Mouse (Mus musculus) adrenal gland (tissue): ENCODE results near the gene Rnf213.

Experiments used
- intact Hi-C: fragments of 180-260 bp; cut with DNase I; formaldehyde crosslinking; loops from one replicate; pipeline ENCODE4 v1.15.1; 2025

The Rnf213 gene

DNA sequence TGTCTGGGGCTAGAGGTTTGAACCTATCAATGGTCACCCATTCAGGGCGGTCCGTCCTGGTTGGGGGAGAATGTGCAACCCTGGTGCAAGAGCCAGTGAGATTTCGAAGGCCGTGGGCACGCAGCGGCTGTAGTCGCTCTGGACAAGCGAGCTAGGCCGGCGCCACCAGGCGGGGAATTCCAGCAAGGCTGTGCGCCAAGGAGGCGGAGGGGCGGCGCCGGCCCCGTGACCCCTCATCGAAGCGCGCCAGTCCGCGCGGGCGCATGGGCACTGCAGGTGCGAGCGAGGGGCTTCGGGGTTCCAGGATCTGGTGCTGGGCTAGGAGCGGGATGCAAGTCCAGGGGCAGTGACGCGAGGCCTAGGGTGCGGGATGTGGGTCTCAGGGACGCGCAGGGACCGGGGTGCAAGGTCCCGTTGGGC, 3.0 kb upstream of the Rnf213 start:
- intact Hi-C loops: loop anchor here (5.0 kb wide), 1 partner anchor 33 kb away; the partner anchor contains the start of genes Sgsh and Slc26a11

DNA sequence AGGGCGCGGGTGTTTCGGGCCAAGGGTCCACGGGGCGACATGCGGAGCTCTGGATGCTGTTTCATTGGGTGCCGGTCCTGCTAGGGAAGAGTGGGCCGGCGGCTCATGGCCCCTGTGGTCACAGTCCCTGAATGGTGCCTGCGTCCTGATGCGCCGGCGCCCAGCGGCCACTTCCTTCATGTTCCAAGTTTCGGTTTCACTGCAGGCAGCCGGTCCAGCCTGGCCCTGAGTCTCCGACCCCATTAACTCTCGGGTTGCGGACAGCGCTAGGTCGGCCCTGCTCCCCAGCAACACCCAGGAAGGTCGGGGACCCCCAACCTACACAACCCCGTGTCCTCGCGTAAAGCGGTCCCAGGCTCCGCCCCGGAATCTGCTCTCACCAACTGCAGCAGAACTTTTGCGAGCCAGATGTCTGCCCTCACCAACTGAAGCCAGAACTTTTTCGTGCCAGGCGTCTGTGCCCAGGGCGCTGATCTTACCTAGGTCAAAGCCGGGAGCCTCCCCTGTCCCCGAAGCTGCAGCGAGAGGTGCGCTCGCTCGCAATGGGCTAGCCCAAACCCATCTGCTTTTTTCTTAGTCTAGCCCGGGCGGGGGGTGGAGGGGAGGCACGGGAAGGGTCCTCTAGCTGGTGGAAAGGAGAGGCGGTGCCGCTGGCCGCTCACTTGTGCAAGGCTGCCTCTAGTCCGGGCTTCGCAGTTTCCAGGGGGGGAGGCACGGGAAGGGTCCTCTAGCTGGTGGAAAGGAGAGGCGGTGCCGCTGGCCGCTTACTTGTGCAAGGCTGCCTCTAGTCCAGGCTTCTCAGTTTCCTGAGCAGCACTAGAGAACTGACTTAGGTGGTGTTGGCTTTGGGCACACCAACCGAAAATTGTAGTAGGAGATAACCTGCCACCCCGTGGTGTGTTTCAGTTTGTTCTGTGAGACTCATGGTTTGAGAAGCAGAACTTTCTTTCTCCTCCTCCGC, 2.3 kb upstream of the Rnf213 start:
- intact Hi-C loops: loop anchor here (5.0 kb wide), 1 partner anchor 33 kb away; the partner anchor contains the start of genes Sgsh and Slc26a11

DNA sequence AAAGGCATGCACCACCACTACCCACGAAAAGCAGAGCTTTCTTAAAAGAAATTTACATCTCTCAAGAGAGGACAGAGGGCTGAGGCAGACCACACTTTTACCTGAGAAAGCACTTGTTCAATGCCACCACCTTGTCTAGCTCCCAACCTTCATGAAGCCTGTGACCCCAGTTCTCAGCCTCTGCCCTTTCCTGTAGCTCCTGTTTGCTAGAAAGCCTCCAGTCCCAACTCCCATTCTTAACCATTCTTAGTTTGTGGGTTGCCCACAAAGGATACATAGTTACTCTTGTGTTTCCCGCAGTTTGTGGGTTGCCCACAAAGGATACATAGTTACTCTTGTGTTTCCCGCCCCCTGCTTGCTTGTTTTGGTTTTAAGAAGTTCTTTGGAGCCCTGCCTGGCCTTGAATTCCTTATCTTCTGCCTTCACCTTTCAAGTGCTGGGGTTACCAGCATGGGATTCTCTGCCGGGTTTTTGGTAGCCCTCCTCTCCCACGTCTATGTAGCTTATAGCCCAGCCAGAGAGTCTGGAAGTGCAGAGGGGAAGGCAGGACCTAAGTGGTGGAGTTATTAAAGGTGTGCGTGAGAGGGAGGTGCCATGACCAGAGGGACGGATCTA, 1.4 kb upstream of the Rnf213 start:
- intact Hi-C loops: loop anchor here (5.0 kb wide), 1 partner anchor 34 kb away; the partner anchor contains the start of genes Sgsh and Slc26a11

DNA sequence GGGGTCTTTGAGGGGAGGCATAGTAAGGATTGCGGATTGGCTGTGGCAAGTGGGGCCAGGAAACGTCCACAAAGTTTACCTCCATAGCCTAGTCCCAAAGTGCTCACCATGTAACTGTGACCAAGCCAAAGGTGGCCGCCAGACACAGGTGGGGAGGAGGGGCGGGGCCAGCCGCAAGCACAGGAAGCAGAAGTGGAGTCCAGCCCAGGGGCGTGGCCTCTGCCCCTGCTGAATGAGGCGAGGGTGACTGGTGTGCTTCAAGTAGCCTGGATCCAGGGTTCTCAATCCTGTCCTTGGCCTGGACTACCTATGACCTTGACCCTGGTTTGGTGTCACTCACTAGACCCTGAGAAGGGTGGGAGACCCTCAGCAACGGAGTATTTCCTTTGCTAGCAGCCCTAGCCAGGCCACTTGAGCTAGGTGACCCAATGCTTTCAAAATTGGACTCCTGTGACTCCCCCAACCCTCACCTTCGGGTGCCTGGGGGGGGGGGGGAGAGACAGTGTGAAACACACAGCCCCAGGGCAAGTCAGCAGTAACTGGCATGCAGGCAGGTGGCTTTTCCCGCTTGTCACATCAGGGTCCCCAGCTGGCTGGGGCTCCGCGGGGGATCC, 792 bp upstream of the Rnf213 start:
- intact Hi-C loops: loop anchor here (5.0 kb wide), 1 partner anchor 35 kb away; the partner anchor contains the start of genes Sgsh and Slc26a11

DNA sequence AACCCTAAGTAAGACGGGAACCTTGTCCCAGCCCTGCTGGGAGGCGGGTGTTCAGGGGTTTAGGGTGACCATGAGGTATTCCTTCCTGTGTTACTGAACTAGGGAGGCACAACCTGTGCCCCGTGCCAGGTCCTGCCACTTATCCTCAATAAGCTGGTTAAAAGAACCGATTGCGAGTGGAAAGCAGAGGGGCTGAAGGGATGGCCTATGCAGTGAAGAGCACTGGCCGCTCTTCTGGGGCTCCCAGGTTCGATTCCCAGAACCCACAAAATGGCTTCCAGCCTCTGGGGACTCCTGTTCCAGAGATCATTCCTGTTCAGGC, 544 bp downstream of the Rnf213 start:
- intact Hi-C loops: loop anchor here (5.0 kb wide), 1 partner anchor 36 kb away; the partner anchor contains the start of genes Sgsh and Slc26a11

DNA sequence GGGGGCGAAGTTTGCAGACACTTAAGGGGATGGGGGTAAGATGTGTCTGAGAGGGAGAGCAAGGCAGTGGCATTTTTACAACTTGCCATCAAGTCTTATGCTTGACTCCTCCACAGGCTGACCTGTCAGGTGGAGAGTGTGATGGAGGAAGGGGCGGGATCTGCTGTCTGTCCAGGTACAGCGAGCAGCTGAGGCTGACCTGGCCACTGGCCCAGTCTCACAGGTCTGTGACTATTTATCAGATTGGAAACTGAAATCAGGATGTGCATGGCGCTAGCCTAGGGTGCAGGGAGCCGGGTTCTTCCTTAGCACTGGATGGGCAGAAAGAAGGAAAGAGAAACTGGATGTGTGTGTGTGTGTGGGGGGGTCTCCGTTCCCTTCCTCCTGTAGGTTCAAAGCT, 1.3 kb downstream of the Rnf213 start:
- intact Hi-C loops: loop anchor here (5.0 kb wide), 1 partner anchor 37 kb away; the partner anchor contains the start of genes Sgsh and Slc26a11

DNA sequence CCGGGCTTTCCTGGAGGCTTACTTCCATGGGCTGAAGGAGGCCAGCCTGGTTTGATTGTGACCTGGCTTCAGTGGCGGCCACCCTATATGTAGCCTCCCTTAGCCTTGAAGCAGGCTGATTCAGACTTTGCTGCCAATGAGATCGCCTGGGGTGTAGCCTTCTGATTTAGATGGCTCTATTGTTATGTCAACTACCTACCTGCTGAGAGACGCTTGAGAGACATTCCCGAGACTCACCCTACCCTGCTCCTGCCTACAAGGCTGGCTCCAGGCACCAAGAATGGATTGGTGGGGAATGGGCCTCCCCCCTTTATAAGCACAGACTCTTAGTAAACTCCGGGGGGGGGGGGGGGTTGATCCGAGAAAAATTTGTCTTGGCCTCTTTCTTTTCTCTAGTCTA, 2.5 kb downstream of the Rnf213 start:
- intact Hi-C loops: no loop called here

DNA sequence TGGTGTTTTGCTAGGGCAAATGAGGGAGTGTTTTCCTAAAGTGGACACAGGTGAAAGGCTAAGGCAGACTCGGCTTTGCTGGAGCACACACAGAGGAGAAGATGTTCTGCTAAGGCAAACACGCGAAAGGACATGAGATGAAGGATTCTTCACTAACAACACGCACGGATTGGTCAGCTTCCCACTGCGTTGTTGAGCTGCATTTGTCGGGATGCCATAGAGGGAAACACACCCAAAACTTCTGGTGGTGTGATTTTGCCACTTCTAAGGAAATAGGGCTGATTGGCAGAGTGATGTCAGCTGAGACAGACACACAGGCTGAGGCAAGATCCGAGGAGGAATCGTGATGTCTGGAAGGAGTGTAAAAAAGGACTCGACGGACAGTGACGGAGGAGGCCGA, 3.0 kb downstream of the Rnf213 start:
- intact Hi-C loops: no loop called here

DNA sequence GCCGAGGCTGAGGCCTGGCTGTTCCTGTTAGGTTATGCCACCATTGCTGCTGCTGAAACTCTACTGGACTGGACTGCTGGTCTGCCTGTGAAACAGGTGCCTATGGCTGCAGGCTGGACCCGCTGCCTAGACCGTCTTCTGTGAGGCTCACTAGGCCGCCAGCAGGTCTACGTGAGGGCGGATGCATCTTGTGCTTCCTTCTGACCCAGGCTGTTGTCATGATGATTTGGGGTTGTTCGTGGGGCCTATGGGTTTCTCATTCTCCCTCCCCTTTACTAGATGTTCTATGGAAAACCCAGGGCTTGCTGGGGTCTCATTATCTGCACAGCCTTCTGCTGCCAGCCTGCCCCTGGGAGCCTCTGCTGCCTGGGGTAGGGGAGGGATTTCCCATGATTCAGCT, 3.6 kb downstream of the Rnf213 start:
- intact Hi-C loops: no loop called here

DNA sequence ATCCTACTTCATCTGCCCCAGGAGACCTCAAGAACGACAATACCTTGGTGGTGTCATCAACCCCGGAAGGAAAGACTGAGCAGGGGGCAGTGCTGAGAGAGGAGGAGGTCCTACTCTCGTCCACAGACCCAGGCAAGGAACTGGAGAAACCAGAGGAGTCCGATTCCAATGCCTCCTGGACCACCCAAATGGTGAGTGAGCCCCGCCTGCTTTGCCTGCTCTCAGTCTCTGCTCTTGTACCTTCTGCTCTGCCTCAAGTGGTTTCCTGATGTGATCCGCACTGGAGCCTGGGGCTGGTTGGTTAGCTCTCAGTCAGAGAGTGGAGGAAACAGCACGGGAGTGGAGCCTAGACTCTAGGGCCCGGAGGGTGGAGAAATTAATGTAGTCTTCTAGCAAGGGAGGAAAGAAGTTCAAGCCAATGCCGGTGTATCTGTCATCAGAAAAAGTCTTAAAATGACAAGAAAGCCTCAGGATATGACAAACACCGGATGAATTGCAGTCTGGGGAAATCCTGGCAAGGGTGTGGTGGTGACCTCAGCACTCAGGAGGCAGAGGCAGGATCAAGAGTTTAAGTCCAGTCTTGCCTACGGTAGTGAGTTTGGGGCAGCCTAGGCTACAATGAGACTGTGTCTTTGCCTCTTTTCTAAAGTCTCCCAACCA, 9.7 kb downstream of the Rnf213 start:
- intact Hi-C loops: no loop called here

DNA sequence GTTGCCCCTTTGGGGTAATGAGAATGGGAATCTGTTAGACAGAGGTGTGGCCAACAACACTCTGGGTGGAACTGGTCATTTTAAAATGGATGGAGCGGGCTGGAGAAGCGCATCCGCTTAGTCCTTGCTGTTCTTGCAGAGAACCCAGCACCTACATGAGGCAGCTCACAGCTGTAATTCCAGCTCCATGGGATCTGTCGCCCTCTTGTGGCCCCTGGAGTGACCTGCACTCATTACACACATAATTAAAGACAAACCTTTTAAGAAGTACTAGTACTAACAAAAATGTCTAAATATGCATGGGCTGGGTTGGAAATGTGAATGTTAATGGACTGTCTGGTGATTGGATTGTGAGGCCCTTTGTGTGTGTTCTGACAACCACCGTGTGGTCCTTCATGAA, 11.7 kb downstream of the Rnf213 start:
- intact Hi-C loops: loop anchor here (5.0 kb wide), 1 partner anchor 42 kb away; no protein-coding TSS in a partner anchor

DNA sequence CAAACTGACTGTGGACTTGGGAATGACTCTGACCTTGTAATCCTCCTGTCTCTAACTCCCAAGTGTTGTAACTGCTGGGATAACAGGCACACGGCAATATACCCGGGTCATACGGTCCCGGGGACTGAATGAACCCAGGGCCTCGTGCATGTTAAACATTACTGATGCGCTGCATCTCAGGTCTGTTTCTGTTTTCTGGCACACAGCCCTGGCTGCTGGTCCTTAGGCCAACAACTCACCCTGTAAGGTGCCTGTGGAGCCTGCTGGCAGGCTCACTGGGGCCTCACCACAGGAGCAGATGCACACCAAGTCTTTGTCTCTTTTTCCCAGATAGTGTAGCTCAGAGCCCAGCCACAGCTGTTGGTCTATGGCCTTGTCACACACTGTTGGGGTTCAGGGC, 14.5 kb downstream of the Rnf213 start:
- intact Hi-C loops: loop anchor here (5.0 kb wide), 1 partner anchor 45 kb away; no protein-coding TSS in a partner anchor

DNA sequence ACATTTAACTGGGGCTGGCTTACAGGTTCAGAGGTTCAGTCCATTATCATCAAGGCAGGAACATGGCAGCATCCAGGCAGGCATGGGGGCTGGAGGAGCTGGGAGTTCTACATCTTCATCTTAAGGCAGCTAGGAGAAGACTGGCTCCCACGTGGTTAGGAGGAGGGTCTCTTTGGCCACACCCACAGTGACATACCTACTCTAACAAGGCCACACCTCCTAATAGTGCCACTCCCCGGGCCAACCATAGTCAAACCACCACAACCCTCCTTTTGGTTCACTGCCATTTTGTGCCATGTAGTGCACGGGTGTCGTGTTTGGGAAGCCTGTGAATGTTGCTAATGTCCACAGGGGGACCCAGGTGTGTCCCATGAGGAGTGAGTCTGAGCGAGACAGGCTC, 15.1 kb downstream of the Rnf213 start:
- intact Hi-C loops: loop anchor here (5.0 kb wide), 1 partner anchor 46 kb away; no protein-coding TSS in a partner anchor

DNA sequence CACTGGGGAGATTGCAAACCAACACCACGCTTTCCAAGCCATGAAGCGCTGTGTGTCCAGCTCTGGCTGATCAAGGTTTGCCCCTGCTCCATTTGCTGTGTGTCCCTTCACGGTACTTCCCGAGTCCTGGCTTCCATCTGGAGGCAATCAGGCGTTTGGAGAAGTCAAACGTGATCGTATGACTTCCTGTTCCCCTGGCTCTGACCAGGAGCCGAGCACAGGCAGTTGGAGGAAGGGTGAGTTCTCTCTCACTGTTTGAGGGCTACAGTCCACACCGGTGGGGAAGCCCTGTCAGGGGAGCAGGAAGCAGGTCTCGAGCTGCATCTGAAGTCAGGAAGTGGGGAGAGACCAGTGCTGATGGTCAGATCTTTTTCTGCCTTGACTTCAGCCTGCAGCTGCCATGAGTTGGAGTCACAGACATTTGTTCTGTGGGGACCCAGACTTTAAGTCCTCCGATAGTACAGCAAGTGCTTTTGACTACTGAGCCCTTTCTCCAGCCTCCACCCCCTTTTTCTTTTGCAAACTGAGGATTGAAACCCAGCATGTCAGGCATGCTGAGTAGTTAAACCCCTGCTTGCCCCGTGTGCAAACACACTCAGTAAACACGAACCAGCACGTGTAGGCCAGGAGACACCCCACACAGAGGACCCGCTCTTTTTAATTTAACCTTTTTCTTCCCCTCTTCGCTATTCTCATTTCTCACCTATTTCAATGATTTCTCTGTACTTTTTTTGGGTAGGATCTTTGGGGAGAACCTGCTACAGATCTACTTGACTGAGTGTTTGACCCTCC, 26.6 kb downstream of the Rnf213 start:
- intact Hi-C loops: no loop called here

DNA sequence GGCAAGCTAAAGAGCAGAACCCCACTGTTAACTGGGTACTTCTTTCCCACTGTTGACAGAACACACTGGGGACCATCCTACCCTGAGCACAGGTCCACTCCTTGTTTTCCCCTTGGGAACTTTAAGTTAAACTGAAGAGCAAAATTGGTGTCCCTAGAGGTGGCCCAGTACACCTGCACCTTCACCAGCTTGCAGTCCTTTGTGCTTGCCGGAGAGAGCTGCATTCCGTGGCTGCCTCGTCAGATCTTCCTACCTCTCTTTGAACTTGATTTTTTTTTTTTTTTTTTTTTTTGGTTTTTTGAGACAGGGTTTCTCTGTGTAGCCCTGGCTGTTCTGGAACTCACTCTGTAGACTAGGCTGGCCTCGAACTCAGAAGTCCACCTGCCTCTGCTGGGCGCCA, 27.5 kb downstream of the Rnf213 start:
- intact Hi-C loops: no loop called here

DNA sequence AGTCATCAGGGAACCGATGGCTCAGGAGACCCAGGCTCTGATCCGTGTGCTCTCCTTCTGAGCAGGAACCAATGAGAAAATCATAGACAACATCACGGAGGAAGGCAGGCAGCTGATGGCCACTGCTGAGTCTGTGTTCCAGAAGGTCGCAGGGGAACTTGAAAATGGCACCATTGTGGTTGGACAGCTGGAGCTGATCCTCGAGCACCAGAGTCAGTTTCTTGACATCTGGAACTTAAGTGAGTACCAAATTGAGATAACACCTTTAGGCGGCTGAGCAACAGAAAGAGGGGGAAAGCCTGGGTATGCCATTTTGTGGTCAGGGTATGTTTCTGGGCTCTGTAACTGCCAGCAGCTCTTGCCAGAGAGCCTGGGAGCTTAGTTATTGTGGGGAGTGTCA, 34.5 kb downstream of the Rnf213 start:
- intact Hi-C loops: no loop called here

DNA sequence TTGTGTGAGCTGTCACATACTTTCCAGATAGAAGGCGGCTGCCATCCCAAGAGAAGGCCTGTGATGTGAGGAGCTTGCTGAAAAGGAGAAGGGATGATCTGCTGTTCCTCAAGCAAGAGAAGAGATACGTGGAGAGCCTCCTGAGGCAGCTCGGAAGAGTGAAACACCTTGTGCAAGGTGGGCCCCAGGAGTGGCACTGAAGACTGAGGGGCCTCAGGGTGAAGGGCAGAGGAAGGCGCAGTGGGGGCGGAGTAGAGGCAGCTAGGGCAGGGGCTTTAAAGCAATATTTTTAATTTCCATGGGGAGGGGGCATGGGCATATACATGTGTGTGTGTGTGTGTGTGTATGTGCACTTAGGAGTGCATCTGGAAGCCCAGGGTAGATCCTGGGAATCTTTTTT, 35.1 kb downstream of the Rnf213 start:
- intact Hi-C loops: no loop called here

DNA sequence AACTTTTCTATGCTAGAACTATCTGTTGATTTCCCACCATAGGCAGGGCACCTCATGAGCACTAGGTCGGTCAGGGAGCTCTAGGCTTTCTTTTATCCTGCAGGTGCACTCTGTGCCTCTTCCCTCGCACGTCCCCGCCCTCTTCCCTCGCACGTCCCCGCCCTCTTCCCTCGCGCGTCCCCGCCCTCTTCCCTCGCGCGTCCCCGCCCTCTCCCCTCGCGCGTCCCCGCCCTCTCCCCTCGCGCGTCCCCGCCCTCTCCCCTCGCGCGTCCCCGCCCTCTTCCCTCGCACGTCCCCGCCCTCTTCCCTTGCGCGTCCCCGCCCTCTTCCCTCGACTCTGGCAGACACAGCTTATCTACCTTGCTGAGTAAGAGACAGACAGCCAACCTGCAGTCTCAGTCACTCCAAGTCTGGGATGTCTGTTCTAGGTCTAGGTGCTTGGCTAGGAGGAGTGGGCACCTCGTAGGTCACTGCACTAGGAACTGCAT, 35.8 kb downstream of the Rnf213 start:
- intact Hi-C loops: no loop called here

DNA sequence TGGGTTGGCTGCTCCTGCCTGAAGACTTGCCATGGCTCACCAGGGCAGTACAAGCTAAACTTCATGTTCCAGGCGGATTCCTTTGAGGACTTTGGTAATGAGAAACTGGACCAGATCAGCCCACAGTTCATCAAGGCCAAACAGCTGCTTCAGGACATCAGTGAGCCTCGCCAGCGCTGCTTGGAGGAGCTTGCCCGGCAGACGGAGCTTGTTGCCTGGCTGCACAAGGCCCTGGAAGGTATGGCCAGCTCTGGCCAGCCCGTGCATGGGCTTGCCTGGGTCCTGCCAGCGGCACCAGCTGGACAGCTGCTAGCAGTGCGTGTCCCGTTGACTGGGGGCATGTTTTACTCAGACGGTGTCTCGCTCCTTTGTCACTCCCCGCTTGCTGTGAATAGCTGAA, 38.6 kb downstream of the Rnf213 start:
- intact Hi-C loops: no loop called here

DNA sequence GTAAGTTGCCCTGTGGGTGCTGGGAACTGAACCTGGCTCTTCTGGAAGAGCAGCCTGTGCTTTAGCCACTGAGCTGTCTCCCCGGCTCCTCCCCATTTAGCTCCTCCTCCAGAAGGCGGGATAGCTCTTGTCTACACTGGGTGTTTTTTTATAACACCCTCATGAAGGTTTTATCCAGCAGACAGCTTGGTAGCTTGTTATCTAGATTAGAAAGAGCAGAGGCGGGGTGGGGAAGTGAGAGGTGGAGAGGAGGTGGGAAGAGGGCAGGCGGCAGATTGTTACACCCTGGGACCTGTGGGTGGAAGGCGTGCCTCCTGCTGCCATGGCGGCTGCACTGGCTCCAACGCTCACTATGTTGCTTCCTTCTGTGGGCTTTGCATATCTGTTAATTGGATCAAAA, 39.8 kb downstream of the Rnf213 start:
- intact Hi-C loops: no loop called here
